Mouse (Mus musculus) midbrain, embryonic 12.5 days (tissue): ENCODE results near the gene Cyth3. TPM values are rescaled to one million over a fixed set of nuclear protein-coding genes. Genes with fewer than 3 reads are reported as not detected.

Experiments used
- ATAC-seq: fragments of 200-750 bp; cut with Nextera tagmentation; 2 replicates; pipeline ENCODE4 v1.8.0; 2017; ENCODE audit warnings: low read depth, moderate TSS enrichment, moderate library complexity; ENCODE audit not compliant: low FRiP score
- H3K27ac ChIP-seq: fragments of 300-500 bp; sonication (generic); replicated peaks from 2 replicates; pipeline ENCODE4 v1.5.1; 2016; ENCODE audit warnings: mild to moderate bottlenecking
- H3K27me3 ChIP-seq: fragments of 300-500 bp; sonication (generic); 2 replicates; pipeline ENCODE4 v1.6.1; 2016; ENCODE audit warnings: mild to moderate bottlenecking
- H3K36me3 ChIP-seq: fragments of 300-500 bp; sonication (generic); 2 replicates; pipeline ENCODE4 v1.6.1; 2016
- H3K4me1 ChIP-seq: fragments of 300-500 bp; sonication (generic); 2 replicates; pipeline ENCODE4 v1.6.1; 2016
- H3K4me2 ChIP-seq: fragments of 300-500 bp; sonication (generic); replicated peaks from 2 replicates; pipeline ENCODE4 v1.6.1; 2016; ENCODE audit warnings: mild to moderate bottlenecking, moderate library complexity
- H3K4me3 ChIP-seq: fragments of 300-500 bp; sonication (generic); 2 replicates; pipeline ENCODE4 v1.5.1; 2016; ENCODE audit warnings: mild to moderate bottlenecking
- H3K9ac ChIP-seq: fragments of 300-500 bp; sonication (generic); replicated peaks from 2 replicates; pipeline ENCODE4 v1.6.1; 2016; ENCODE audit warnings: mild to moderate bottlenecking, moderate library complexity
- H3K9me3 ChIP-seq: fragments of 300-500 bp; sonication (generic); 2 replicates; pipeline ENCODE4 v1.6.1; 2016; ENCODE audit warnings: mild to moderate bottlenecking
- WGBS: fragments of 180-500 bp; shearing (Covaris S2); methylation state at CpG from one replicate; pipeline ENCODE4 v1.1.7; 2016; 5-methylcytosine and 5-hydroxymethylcytosine counted together
- polyA plus RNA-seq: library from polyadenylated mRNA; unstranded; fragments of >200 nt; fragmentation: Nextera tagmentation; extraction: Ambion mirVana; gene quantifications from 2 replicates; pipeline ENCODE4 v1.2.1, GENCODE M21; 2016

The Cyth3 gene
- polyA plus RNA-seq, 1 experiment from 2014 or later, result 32.2 TPM

DNA sequence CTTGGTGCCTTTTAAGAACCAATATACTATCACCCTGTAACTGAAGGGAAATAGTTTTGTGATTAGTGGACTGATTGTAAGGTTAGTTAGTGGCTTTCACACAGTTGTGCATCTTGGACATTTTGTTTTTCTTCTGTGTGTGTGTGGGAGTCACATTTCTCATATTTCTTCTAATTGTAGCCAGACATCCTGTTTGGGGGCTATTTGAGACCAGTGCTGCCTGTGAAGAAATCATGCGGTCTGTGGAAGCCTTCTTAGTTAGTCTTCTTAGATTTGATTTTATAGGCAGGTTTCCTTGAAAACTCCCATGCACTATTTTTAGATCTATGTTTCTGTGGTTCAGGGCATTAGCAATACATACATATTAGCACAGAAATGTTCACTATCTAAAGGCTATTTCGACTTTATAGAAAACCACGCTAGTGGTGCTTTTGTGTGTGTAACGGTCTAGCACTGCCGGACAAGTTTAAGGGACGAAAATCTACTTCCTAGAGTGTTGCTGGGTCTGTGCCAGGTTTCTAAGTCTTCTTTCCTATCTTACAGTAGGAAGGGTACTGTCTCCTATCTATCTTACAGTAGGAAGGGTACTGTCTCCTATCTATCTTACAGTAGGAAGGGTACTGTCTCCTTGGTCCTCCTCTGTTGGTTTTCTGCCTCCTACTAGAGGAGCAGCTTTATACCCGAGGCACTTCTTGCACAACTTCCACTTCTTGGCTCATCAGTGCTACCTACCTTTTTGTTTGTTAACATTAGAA lies 16.4 kb downstream of the Cyth3 start:
- Histone ChIP-seq H3K9ac (no peak overlapping the region), H3K27me3 (no peaks in the 10 kb centered on the region), H3K36me3 (no peaks in the 10 kb centered on the region), H3K27ac (no peak overlapping the region), H3K4me3 (no peak overlapping the region), H3K4me1 (peaks cover 5% of the 10 kb centered on the region; the same call in 1 of the 2 replicates), H3K9me3 (no peaks in the 10 kb centered on the region), H3K4me2 (no peak overlapping the region)
- ATAC-seq, result no peak
- 81% methylated on average over 7 of the region's 7 CpGs for WGBS

DNA sequence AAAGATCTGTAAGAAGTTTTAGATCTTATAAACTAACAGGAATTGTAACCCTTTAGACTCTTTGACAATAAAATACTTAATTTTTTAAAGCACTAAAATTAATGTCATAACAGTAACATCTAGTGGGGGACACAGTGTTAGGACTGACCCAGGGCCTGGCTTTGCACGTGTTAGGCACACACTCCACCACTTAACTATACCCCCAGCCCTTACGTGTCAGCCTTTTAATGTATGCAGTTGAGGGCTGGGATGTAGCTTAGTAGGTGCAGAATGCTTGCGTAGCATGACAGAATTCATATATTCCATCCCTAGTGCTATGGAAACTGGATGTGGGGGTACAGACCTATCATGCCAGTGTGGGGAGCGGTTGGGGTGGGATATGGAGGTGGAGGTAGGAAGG lies 17.1 kb downstream of the Cyth3 start:
- ATAC-seq, result no peak
- WGBS, result 94% methylated on average over 4 of the region's 4 CpGs

DNA sequence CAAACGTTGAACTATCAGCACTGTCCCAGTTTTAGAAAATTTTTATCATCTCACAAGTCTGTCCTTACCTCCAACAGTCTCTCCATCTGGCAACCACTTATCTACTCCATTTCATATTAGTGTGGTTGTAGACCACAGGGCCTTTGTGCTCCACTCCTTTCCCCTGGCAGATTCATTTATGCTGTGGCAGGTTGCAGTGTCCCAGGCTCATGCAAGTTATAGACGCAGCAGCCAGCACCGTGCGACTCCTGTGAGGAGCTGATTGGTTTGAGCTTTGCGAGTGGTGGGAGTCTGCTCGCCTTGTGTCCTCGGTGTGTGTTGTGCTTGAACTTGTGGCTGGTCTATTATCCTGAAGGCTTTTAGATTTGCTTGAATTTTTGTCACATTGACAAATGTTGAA lies 17.6 kb downstream of the Cyth3 start:
- WGBS, result 88% methylated on average over 7 of the region's 7 CpGs
- Histone ChIP-seq H3K9ac (no peak overlapping the region), H3K4me1 (peaks cover 2% of the 10 kb centered on the region; the same call in 1 of the 2 replicates), H3K36me3 (no peaks in the 10 kb centered on the region), H3K4me3 (no peak overlapping the region), H3K27me3 (no peaks in the 10 kb centered on the region), H3K4me2 (no peak overlapping the region), H3K27ac (no peak overlapping the region), H3K9me3 (no peaks in the 10 kb centered on the region)
- ATAC-seq, result no peak

More for the DNA sequence above, 17.1 kb downstream of the Cyth3 start:
- H3K4me1 ChIP-seq, result peaks cover 5% of the 10 kb centered on the region; the same call in 1 of the 2 replicates
- no peaks in the 10 kb centered on the region for H3K9me3 ChIP-seq
- H3K36me3 ChIP-seq, result no peaks in the 10 kb centered on the region
- no peak overlapping the region for H3K9ac ChIP-seq
- H3K4me2 ChIP-seq, result no peak overlapping the region
- no peaks in the 10 kb centered on the region for H3K27me3 ChIP-seq
- H3K27ac ChIP-seq, result no peak overlapping the region
- H3K4me3 ChIP-seq, result no peak overlapping the region

DNA sequence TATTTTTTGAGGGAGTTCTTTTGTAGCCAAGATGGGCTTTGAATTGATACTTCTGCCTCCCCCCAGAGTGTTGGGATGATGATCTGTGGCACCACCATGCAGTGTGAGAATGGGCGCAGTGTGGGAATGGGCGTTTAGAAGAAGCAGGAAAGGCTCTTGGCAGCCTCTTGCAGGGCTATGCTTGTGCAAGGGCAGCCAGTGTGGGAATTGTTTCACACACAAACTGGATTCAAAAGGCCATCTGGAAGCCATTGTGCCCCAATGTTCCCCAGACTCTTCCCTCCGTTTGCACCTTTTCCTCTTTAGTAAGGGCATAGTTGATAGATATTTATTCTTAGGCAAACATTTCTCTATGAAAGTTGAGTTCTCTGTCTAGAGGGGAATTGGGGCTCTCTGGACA lies 19.3 kb downstream of the Cyth3 start:
- no peak overlapping the region for H3K27ac ChIP-seq
- no peaks in the 10 kb centered on the region for H3K9me3 ChIP-seq
- no peak overlapping the region for H3K9ac ChIP-seq
- ATAC-seq, result no peak
- H3K36me3 ChIP-seq, result no peaks in the 10 kb centered on the region
- no peak overlapping the region for H3K4me3 ChIP-seq
- no peaks in the 10 kb centered on the region for H3K4me1 ChIP-seq
- H3K4me2 ChIP-seq, result no peak overlapping the region
- WGBS, result 82% methylated on average over 3 of the region's 3 CpGs
- H3K27me3 ChIP-seq, result no peaks in the 10 kb centered on the region

DNA sequence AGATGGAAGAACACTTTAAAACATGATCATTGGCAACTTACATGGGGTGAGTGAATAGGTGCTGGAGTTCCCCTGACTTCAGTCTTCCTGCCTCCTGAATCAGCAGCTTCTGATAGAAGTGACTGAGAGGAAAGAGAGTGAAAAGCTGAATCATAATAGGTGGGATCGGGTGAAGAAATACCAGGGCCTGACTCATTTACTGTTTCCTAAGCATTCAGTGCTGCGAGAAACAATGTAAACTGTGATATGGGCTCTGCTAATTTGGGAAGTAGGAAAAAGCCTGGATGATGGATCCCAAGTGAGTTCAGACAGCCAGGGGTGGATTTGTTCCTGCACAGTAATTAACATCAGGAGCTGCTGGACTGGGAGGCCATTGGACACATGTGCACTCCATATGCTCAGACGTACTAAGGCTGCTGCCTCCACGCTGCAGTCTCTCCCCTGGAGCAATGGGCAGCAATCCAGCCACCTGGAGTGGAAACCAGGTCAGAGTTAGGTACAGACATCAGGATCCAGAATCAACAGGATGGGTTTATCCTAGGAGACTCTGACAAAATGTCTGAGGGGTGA lies 20.1 kb downstream of the Cyth3 start:
- Histone ChIP-seq H3K9ac (no peak overlapping the region), H3K4me1 (no peaks in the 10 kb centered on the region), H3K27me3 (no peaks in the 10 kb centered on the region), H3K4me2 (no peak overlapping the region), H3K4me3 (no peak overlapping the region), H3K27ac (no peak overlapping the region), H3K9me3 (no peaks in the 10 kb centered on the region), H3K36me3 (no peaks in the 10 kb centered on the region)
- WGBS, result 80% methylated on average over 4 of the region's 4 CpGs
- no peak for ATAC-seq

DNA sequence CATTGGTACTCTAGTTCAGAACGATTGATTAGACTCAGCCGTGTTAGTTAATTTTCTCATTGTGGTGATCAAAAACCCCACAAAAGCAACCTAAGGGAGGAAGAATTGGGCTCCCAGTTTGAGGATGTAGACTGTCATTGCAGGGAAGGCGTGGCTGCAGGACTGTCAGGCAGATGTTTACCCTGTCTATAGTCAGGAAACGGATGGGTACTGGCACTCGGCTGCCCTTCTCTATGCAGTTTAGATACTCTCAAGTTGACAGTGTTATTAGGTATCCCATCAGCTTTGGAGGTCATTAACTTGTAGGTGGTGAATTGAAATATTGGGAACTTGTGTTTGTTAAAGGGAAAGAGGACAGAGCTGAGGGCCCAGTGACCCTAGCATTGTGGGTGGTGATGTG lies 23.7 kb downstream of the Cyth3 start:
- H3K36me3 ChIP-seq, result no peaks in the 10 kb centered on the region
- no peaks in the 10 kb centered on the region for H3K4me1 ChIP-seq
- no peaks in the 10 kb centered on the region for H3K9me3 ChIP-seq
- H3K4me2 ChIP-seq, result no peak overlapping the region
- H3K4me3 ChIP-seq, result no peak overlapping the region
- ATAC-seq, result no peak
- no peak overlapping the region for H3K27ac ChIP-seq
- H3K27me3 ChIP-seq, result no peaks in the 10 kb centered on the region
- no peak overlapping the region for H3K9ac ChIP-seq
- whole genome bisulfite sequencing, result 84% methylated on average over 5 of the region's 5 CpGs

DNA sequence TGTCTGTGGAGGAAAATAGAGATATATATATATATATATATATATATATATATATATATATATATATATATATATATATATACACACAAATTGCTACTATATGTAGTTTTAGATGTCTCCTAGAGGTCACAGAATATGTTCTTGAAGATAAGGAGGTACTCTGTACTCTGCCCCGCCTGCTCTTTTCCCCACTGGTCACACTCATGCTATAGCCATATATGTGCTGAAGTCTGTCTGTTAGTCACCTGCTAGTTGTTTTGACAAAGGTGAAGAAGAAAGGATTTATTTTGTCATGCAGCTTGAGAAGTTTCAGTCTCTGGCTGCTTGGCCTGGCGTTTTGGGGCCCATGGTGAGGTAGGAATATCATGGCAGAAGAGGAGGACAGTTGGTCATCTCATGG lies 25.2 kb downstream of the Cyth3 start:
- H3K27me3 ChIP-seq, result no peaks in the 10 kb centered on the region
- no peaks in the 10 kb centered on the region; the same call in 1 of the 2 replicates for H3K4me1 ChIP-seq
- no peaks in the 10 kb centered on the region for H3K36me3 ChIP-seq
- H3K4me3 ChIP-seq, result no peak overlapping the region
- ATAC-seq, result no peak
- H3K9ac ChIP-seq, result no peak overlapping the region
- 86% methylated on average over 2 of the region's 2 CpGs for WGBS
- H3K4me2 ChIP-seq, result no peak overlapping the region
- H3K27ac ChIP-seq, result no peak overlapping the region
- no peaks in the 10 kb centered on the region for H3K9me3 ChIP-seq

DNA sequence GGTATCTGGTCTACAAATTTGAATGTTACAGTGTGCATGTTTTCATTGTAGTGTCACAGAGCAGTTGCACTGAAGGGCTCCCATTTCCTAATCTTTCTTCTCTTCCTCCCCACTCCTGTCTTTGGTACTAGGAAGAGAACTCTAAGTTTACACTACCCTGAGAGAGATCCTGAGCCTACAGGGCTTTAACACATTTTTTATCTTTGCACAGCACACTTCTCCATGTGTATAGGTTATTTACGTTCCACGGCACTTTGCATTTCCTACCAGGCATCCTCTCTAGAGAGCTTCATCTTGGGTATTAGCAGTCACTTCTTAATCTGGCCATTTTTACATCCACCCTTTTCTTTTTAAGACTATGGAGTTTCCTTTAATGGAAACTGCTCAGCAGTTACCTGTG lies 25.8 kb downstream of the Cyth3 start:
- Histone ChIP-seq H3K27me3 (no peaks in the 10 kb centered on the region), H3K4me2 (no peak overlapping the region), H3K27ac (no peak overlapping the region), H3K9me3 (no peaks in the 10 kb centered on the region), H3K4me3 (no peak overlapping the region), H3K9ac (no peak overlapping the region), H3K36me3 (no peaks in the 10 kb centered on the region), H3K4me1 (no peaks in the 10 kb centered on the region; the same call in 1 of the 2 replicates)
- ATAC-seq, result no peak
- WGBS, result 87% methylated on average over 2 of the region's 2 CpGs

DNA sequence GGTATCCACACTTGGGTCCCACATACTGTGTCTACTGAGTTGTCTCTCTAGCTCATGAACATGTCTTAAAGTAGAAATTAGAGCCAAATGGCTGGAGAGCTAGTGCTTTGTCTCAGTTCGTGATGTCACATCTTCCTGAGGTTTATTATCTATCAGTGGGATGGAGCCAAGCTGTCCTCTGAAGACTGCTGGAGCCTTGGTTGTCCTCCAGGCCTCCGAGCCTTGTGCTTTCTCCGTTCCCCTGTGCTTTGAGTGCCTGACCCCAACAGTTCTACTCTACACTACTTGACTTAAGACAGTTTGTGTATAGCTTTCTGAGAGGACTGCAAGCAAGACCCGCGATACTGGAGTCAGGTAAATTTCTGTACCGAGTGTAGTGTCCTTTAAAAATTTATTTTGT lies 26.9 kb downstream of the Cyth3 start:
- H3K4me1 ChIP-seq, result no peaks in the 10 kb centered on the region; the same call in 1 of the 2 replicates
- ATAC-seq, result no peak
- no peaks in the 10 kb centered on the region for H3K9me3 ChIP-seq
- H3K27ac ChIP-seq, result no peak overlapping the region
- no peak overlapping the region for H3K4me3 ChIP-seq
- 97% methylated on average over 6 of the region's 6 CpGs for WGBS
- H3K4me2 ChIP-seq, result no peak overlapping the region
- H3K36me3 ChIP-seq, result no peaks in the 10 kb centered on the region
- no peak overlapping the region for H3K9ac ChIP-seq
- no peaks in the 10 kb centered on the region for H3K27me3 ChIP-seq

DNA sequence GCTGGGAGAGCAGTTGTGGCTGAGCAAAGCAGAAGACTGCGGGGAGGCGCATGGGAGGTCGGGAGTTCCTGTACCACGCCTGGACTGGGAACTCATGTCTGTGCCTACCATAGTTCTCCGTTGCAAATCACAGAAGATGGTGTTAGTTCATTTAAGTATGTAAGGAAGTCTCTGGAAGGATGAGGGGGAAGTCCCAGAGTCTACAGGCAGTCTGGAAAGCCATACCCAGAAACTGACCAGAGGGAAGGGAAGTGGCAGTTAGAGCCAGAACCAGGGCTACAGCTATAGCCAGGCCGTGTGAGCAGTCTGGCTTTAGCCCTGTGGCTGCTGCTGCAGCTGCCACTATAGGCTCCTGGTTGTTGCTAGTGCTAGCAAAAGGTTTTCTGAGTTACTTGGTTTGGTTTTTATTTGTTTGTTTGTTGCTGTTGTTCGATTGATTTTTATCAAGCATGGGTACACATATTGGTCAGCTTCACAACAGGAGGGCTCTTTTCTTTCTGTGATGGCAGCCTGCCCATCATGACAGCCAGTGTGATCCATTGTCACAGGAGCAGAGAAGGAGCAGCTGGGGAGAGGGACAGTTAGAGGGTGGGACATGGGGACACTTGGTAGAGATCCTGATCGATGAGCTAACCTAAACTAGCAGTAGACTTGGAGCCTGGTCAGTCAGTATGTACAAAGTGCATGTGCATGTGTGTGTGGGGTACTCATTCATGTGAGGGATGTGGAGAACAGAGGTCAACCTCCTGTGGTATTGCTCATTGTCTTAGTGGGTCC lies 29.8 kb downstream of the Cyth3 start:
- no peak for ATAC-seq
- Histone ChIP-seq H3K36me3 (no peaks in the 10 kb centered on the region), H3K9me3 (no peaks in the 10 kb centered on the region), H3K4me1 (peaks cover 10% of the 10 kb centered on the region; the same call in 1 of the 2 replicates), H3K9ac (no peak overlapping the region), H3K27me3 (no peaks in the 10 kb centered on the region), H3K4me3 (no peak overlapping the region), H3K4me2 (no peak overlapping the region), H3K27ac (no peak overlapping the region)
- 84% methylated on average over 8 of the region's 8 CpGs for WGBS

DNA sequence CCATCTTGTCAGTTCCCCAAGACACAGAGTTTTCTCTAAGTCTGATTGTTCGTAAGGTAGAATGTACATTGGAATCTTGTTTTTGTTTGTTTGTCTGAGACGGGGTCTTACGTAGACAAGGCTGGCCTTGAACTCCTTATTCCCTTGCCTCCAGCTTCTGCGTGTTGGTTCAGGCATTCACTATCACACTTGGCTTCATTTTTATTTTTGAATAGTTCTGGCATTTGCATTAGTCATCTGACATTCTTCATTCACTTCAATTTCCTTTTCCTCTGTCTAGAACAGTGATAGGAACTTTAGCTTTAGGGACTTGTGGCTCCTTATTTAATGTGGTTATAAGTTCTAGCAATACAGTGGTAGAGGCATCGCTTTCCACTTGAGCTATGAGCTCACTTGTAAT lies 31.2 kb downstream of the Cyth3 start:
- WGBS, result 96% methylated on average over 5 of the region's 5 CpGs
- Histone ChIP-seq H3K36me3 (no peaks in the 10 kb centered on the region), H3K9ac (no peak overlapping the region), H3K4me2 (no peak overlapping the region), H3K9me3 (no peaks in the 10 kb centered on the region), H3K27ac (no peak overlapping the region), H3K4me3 (no peak overlapping the region), H3K27me3 (no peaks in the 10 kb centered on the region), H3K4me1 (peaks cover 10% of the 10 kb centered on the region; the same call in 1 of the 2 replicates)
- ATAC-seq, result no peak
